Mouse (Mus musculus) embryonic fibroblast, embryonic 13.5 days (primary cell): ENCODE measurements at regions not wholly inside any gene's neighbourhood (a gene's known extent, or its start where the extent isn't known, plus 50 kb on each side); places are given as distances from the start of the nearest gene placed in this dataset.

ENCODE experiments used
- H3K27ac ChIP-seq: 2 replicates; pipeline ENCODE4 v1.5.1; 2012; ENCODE audit warnings: low read length, control low read depth, inconsistent platforms; ENCODE audit not compliant: insufficient read depth
- H3K4me1 ChIP-seq: 2 replicates; pipeline ENCODE4 v1.6.1; 2011; ENCODE audit warnings: low read length; ENCODE audit not compliant: control insufficient read depth, insufficient read depth
- H3K4me3 ChIP-seq: 2 replicates; pipeline ENCODE4 v1.5.1; 2011; ENCODE audit warnings: mild to moderate bottlenecking, control low read depth, low read length; ENCODE audit not compliant: insufficient read depth
- CTCF ChIP-seq: IDR thresholded peaks from 2 replicates; pipeline ENCODE4 v1.5.1; 2011; ENCODE audit warnings: mild to moderate bottlenecking, control low read depth, low read length, moderate library complexity, borderline replicate concordance; ENCODE audit not compliant: insufficient read depth
- POLR2A ChIP-seq: IDR thresholded peaks from 2 replicates; pipeline ENCODE4 v1.6.1; 2011; ENCODE audit warnings: low read depth, mild to moderate bottlenecking, control low read depth, low read length, moderate library complexity

GRCm38 (mm10) chr4:69974208-69974607 lies 436.0 kb downstream of the Cdk5rap2 start:
- Histone ChIP-seq H3K27ac (no peak overlapping the region), H3K4me3 (no peak overlapping the region), H3K4me1 (no peaks in the 10 kb centered on the region)
- TF ChIP-seq CTCF: no peak
- no peak for TF ChIP-seq POLR2A

- TF ChIP-seq POLR2A: no peak
- TF ChIP-seq CTCF: no peak
- H3K4me1 ChIP-seq: no peaks in the 10 kb centered on the region
- no peak overlapping the region for H3K4me3 ChIP-seq
- H3K27ac ChIP-seq: no peak overlapping the region
Observed at GRCm38 (mm10) chr4:69973566-69973965, 436.7 kb downstream of the Cdk5rap2 start.

- TF ChIP-seq CTCF (no peak), POLR2A (no peak)
- Histone ChIP-seq H3K27ac (no peak overlapping the region), H3K4me3 (no peak overlapping the region), H3K4me1 (no peaks in the 10 kb centered on the region)
Observed at GRCm38 (mm10) chr4:69971721-69972120, 438.5 kb downstream of the Cdk5rap2 start.

- H3K27ac ChIP-seq: no peak overlapping the region
- no peak overlapping the region for H3K4me3 ChIP-seq
- no peaks in the 10 kb centered on the region for H3K4me1 ChIP-seq
- TF ChIP-seq POLR2A (no peak), CTCF (no peak)
Observed at GRCm38 (mm10) chr4:69968424-69968823, 441.8 kb downstream of the Cdk5rap2 start.
